Mouse (Mus musculus): ENCODE results near the gene Hamp2.
"Not testable (repeated sequence)": the region's sequence is repeated elsewhere in the genome, so short reads cannot be mapped to it uniquely, and the experiment has no call there.

Gene Hamp2

GRCm38 (mm10) chr7:30924581-30924980 lies at the start of gene Hamp2:
Hamp2 (minus strand) TSS chr7:30924681.
- DNase-seq (ENCODE audit: low spot score), result not testable (repeated sequence)

GRCm38 (mm10) chr7:30973501-30974289 lies 49.2 kb upstream of the Hamp2 start, which contains the start of gene Fam187b:
Fam187b (plus strand) TSS chr7:30973790.
- peak; percentile 79 for DNase-seq (ENCODE audit: low spot score)

- DNase-seq (ENCODE audit: low spot score), result no peak
Observed at GRCm38 (mm10) chr7:30973251-30973500, 48.7 kb upstream of the Hamp2 start, which contains the start of gene Lsr. Lsr (minus strand) TSS chr7:30973464.

GRCm38 (mm10) chr7:30972426-30973250 lies 48.2 kb upstream of the Hamp2 start:
- DNase-seq (ENCODE audit: low spot score), result no peak

GRCm38 (mm10) chr7:30971901-30972300 lies 47.4 kb upstream of the Hamp2 start:
- no peak for DNase-seq (ENCODE audit: low spot score)

GRCm38 (mm10) chr7:30969174-30969573 lies 44.7 kb upstream of the Hamp2 start:
- DNase-seq (ENCODE audit: low spot score), result no peak

- no peak for DNase-seq (ENCODE audit: low spot score)
Observed at GRCm38 (mm10) chr7:30968611-30969010, 44.1 kb upstream of the Hamp2 start.

GRCm38 (mm10) chr7:30966657-30967056 lies 42.2 kb upstream of the Hamp2 start:
- no peak for DNase-seq (ENCODE audit: low spot score)

GRCm38 (mm10) chr7:30965677-30966076 lies 41.2 kb upstream of the Hamp2 start:
- no peak for DNase-seq (ENCODE audit: low spot score)

GRCm38 (mm10) chr7:30964366-30964765 lies 39.9 kb upstream of the Hamp2 start:
- DNase-seq (ENCODE audit: low spot score), result no peak

- no peak for DNase-seq (ENCODE audit: low spot score)
Observed at GRCm38 (mm10) chr7:30962862-30963261, 38.4 kb upstream of the Hamp2 start.

GRCm38 (mm10) chr7:30959786-30960349 lies 35.4 kb upstream of the Hamp2 start:
- DNase-seq (ENCODE audit: low spot score), result no peak

- DNase-seq (ENCODE audit: low spot score), result no peak
Observed at GRCm38 (mm10) chr7:30958866-30959487, 34.5 kb upstream of the Hamp2 start.

- no peak for DNase-seq (ENCODE audit: low spot score)
Observed at GRCm38 (mm10) chr7:30958109-30958865, 33.8 kb upstream of the Hamp2 start.

GRCm38 (mm10) chr7:30957367-30957783 lies 32.9 kb upstream of the Hamp2 start:
- peak; percentile 87 for DNase-seq (ENCODE audit: low spot score)

GRCm38 (mm10) chr7:30956756-30957366 lies 32.4 kb upstream of the Hamp2 start, which contains the start of gene Usf2:
Usf2 (minus strand) TSS chr7:30956803.
- DNase-seq (ENCODE audit: low spot score), result peak; percentile 43

- no peak for DNase-seq (ENCODE audit: low spot score)
Observed at GRCm38 (mm10) chr7:30956357-30956751, 31.9 kb upstream of the Hamp2 start.

GRCm38 (mm10) chr7:30955584-30956356 lies 31.3 kb upstream of the Hamp2 start:
- peak; percentile 80 for DNase-seq (ENCODE audit: low spot score)

GRCm38 (mm10) chr7:30954971-30955520 lies 30.6 kb upstream of the Hamp2 start:
- DNase-seq (ENCODE audit: low spot score), result no peak

- DNase-seq (ENCODE audit: low spot score), result no peak
Observed at GRCm38 (mm10) chr7:30954036-30954435, 29.6 kb upstream of the Hamp2 start.

Measured in c-Kit-positive CD71-positive TER-119-positive erythroid progenitor cells, embryonic 14.5 days (primary cell).